Mouse (Mus musculus): ENCODE data around the gene Itgb5.

The Itgb5 gene

DNA sequence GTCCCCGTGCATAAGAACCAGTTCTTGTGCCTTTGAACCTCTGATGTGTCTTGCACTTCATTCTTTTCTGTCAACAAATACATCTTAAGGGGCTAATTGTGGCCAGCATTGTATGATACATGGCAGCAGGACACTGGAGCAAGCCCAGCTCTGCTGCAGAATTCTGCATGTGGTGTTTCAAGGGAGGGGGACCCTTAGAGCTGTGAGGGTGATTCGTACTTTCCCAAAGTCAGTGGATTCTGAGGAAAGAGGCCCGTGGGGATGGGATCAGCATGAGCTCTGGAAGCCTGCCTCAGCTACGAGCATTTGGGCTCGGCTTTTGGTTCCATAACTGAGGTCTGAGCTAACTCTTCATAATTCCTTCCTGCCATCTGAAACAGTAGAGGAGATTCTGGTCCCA is 75.1 kb downstream of the Itgb5 start:
- DNase-seq (ENCODE audit: low spot score in 2 of 2): no peak

DNA sequence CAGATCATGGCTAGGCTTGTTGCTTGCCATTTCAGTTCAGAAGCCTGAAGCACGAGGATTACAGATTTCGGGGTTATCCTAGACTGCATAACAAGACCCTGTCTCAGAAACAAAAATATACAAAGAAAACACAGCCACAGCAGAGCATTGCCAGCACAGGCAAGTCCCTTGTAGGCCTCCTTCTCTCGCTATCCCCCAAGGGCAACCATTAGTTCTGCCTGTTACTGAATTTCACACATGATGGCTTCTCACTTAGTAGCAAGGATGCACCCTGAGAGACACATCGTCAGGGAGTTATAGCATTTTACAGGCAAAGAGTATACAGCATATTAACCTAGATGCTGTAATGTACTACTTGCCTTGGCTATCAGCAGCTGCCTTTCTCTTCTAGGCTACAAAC is 78.8 kb downstream of the Itgb5 start:
- no peak for DNase-seq (ENCODE audit: low spot score in 2 of 2)

DNA sequence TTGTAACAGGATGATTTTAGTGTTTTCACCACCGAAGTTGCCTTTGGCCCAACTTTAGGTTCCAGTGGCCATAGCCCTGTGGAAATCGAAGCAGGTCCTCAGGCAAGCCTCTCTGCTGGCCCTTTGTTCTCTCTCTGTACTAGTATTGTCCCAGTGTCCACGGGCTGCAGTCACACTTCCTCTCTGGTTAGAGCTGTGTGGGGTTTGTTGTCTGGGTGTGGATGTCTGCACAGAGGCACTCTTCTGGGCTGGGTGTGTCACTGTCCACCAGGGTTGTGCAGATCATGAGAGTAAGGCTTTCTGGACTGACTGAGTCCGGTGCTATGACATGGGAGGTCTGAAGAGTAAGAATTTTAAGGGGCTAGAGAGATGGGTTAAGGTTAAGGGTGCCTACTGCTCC is 85.5 kb downstream of the Itgb5 start:
- DNase-seq (ENCODE audit: low spot score in 2 of 2): no peak

- DNase-seq (ENCODE audit: low spot score in 2 of 2): no peak
These were observed 87.2 kb downstream of the Itgb5 start for GRCm38 (mm10) chr16:33916473-33917251.

- no peak for DNase-seq (ENCODE audit: low spot score in 2 of 2)
These were observed 87.9 kb downstream of the Itgb5 start for GRCm38 (mm10) chr16:33917390-33917789.

GRCm38 (mm10) chr16:33917926-33918325 is 88.5 kb downstream of the Itgb5 start:
- DNase-seq (ENCODE audit: low spot score in 2 of 2): no peak

DNA sequence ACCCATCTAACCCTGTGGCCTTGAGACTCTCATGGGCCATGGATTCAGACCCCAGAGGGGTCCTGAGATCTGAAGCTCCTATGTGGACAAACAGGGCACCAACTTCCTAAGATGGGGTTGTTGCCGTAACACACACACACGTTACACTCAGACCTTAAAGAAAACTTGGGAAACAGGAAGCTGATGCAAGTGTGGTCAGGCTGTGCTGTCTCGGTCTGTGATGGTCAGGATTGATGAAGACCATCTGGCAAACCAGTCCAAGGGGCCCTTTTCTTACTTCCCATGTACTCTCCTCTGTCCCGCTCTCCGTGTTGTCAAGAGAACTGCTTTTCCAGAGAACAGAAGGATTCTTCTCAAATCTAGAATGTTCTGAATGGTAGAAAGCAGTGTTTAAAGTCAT is 92.0 kb downstream of the Itgb5 start:
- DNase-seq (ENCODE audit: low spot score in 2 of 2): no peak

DNA sequence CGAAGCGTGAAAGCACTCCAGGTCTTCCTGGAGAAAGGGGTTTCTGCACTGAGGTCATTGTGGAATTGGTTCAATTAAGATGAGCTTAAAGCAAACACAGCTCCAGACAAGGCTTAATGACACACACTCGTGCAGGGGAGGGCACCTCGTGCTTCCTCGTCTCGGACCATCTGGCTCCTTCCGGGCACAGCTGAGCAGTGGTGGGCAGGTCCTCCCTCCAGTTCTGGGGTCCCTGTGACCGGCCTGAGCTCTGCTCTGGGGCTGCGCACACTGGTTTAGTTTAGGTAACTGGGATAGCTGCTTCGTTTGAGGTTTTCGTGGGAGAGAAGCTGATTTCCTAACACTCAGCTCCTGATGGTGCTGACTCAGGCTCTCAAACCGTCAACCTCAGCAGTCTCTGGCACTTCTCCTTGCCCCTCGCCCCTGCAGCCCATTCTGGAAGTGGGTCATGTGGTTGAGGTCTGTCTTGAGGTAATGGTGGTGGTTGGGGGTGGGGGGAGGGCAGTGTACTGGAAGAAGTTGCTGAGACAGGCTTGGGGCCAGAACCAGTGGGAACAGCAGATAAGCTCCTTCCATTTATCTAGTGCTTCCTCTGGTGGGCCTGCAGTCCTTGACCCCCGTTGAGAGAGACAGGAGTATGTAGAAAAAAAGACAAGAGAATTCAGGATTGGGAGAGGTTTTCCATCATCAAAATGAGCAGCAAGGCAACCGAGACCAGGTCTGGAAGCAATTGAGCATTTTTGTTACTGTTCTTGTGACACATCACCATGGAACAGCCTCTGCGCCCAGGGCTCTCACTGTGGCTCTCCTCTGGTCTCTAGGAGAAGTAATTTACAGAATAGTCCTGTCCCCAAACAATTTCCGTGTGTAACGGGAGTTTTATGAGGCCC is 92.9 kb downstream of the Itgb5 start:
- no peak for DNase-seq (ENCODE audit: low spot score in 2 of 2)

GRCm38 (mm10) chr16:33923001-33923316 is 93.5 kb downstream of the Itgb5 start:
- no peak for DNase-seq (ENCODE audit: low spot score in 2 of 2)

- no peak for DNase-seq (ENCODE audit: low spot score in 2 of 2)
These were observed 94.3 kb downstream of the Itgb5 start for GRCm38 (mm10) chr16:33923758-33924157.

DNA sequence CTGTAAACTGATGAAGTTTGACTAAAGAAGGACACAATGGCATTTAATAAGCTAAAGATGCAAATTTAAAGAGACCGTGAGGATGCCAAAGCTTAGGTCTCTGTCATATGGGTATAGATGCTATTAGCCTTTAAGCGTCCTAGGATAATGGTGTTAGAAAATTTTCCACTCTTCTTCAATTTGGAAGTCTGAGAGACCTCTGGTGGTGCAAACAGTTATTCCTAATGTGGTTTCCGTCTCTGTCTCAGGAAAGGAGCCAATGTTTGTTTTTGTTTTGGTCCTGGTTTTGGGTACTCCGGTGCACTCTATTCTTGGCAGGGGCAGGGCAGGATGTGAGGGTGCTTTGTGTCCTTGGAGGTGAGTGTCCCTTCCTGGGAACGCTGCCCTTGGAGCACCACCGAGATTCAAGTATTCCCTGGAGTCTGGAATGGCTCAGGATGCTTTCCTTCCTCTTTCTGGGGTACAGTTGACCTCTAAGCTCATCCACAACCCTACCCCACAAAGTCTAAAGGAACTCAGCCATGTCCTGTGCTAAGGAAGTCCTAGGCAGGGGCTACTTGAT is 97.9 kb downstream of the Itgb5 start:
- no peak for DNase-seq (ENCODE audit: low spot score in 2 of 2)

DNA sequence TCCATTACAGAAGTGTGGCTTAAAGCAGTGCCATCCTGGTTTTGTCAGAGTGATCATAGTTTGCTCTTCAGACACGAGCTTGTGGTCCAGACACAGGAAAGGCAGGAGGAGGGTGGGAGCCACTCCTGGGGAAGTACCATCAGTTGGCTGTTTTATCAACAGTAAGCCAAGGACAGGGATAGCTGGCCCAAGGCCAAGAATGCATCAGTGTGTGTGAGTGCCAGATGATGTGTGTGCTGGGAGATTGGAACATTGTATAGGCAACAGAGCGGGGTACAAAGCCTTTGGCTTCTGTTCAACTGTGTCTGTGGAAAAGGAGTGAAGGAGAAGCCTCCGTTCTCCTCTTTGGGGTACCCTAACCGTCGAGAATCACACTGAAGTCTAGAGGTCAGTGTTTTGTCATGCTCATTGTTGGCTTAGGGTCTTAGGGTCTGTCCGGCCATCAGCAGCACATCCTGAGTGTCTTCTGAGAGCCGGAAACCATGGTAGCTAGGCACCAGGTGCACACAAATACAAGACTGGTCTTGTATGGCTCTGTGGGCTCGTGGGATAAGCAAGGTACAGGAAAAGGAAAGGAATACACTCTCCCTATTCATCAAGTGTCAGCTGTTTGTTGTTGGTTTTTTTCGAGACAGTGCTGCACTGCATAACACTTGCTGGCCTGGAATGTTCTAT is 99.5 kb downstream of the Itgb5 start:
- DNase-seq (ENCODE audit: low spot score in 2 of 2): no peak

- DNase-seq (ENCODE audit: low spot score in 2 of 2): no peak
These were observed 101.3 kb downstream of the Itgb5 start for GRCm38 (mm10) chr16:33930785-33931184.

GRCm38 (mm10) chr16:33931682-33932081 is 102.2 kb downstream of the Itgb5 start:
- no peak for DNase-seq (ENCODE audit: low spot score in 2 of 2)

DNA sequence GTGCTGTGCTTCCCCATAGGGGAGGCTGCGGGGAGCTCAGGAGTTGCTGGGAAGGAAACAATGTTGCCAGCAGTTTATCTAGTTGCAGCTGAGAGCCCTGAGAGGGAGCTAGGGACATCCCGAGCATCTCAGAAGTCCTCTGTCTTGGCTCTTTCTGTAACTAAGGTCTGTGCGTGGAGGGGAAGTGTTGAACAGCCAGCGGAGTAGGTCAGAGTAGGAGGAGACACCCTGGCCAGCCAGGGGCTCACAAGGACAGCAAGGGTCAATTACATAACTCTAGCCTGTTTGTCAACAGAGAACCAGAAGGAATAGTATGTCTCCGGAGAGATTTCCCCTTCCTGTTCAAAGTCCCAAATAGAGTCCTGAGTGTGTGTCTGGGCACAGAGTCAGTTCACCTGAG is 102.7 kb downstream of the Itgb5 start:
- DNase-seq (ENCODE audit: low spot score in 2 of 2): no peak

DNA sequence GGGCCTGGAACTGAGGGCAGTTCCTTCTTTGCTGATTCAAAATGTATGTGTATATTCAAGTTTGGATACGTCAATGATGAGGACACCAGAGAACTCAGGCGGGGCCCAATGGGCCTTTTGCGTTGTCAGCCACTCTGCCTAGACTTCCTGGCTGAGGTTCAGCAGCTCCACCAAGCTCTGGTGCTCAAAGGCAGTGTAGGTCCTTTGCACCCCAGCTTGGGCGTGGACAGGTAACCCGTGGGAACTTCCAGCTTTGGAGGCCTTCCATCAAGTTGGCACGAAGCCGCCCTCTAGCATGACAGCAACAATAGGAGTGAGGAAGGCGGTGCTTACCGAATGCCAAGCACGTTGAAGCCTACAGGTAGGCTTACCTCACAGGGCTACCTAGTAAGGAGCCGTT is 103.9 kb downstream of the Itgb5 start:
- DNase-seq (ENCODE audit: low spot score in 2 of 2): no peak

GRCm38 (mm10) chr16:33934701-33935406 is 105.4 kb downstream of the Itgb5 start:
- peak in 1 of 2 experiments; percentile 23 for DNase-seq (ENCODE audit: low spot score in 2 of 2)

DNA sequence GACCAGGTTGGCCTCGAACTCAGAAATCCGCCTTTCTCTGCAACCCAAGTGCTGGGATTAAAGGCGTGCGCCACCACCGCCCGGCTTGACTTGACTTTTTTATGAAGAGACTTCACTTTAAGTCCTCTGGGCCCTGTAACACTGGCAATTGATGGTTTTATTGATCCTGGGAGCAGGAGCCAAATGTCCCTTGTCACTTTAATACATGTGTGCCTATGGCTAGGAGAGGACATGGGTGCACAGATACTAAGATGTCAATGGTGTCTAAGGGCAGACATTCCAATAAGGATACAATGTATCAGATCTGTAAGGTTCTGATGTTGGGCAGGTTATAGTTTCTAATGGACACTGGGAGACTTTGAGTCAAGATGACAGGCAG is 105.9 kb downstream of the Itgb5 start:
- no peak for DNase-seq (ENCODE audit: low spot score in 2 of 2)

DNA sequence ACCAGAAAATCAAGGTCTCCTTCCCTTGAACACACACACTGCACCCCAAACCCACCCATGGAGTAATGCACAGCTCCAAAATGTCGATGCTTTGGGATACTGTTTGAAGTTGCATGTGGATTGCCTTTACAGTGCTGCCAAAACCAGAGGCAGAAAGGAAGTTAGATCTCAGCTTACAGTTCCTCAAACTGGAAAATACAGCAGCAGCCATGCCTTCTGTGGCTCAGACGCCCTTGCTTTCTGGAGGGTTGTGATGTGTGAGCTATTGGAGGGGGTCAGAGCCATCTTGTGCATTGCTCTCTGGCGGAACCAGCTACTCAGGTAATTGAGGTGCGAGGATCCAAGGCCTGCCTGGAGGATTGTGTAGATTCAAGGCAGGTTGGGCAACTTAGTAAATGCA is 107.4 kb downstream of the Itgb5 start:
- DNase-seq (ENCODE audit: low spot score in 2 of 2): no peak

DNA sequence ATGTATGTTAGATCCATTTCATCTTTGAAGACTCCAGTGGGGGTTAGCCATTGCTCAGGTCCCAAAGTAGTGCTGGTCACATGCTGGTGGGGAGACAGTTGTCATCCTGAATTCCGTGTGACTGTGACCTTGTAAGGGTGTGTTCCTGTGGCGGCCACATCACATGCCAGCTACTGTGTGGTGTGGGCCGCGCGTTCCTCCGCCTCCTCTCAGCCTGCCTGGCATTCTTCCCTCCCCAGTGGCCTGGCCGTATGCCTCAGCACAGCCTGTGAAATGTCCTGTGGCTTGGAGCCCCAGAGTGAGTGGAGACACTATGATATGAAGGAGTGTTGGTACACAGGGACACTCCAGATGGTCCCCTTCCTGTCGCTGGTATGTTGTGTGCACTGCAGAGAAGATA is 108.1 kb downstream of the Itgb5 start:
- DNase-seq (ENCODE audit: low spot score in 2 of 2): no peak

GRCm38 (mm10) chr16:33938311-33939132 is 109.1 kb downstream of the Itgb5 start:
- DNase-seq (ENCODE audit: low spot score in 2 of 2): no peak
